Mouse (Mus musculus) ES-Bruce4 (cell line): Measurements from ENCODE around the gene Morn1. TPM values are rescaled to one million over a fixed set of nuclear protein-coding genes. Genes with fewer than 3 reads are reported as not detected.
A peak's percentile ranks its signal among the peaks of the same experiment; 100 is the strongest.

Experiments used
- H3K27ac ChIP-seq: 2 replicates; pipeline ENCODE4 v1.5.1; 2012; ENCODE audit warnings: low read length, inconsistent platforms; ENCODE audit not compliant: insufficient read depth
- H3K27me3 ChIP-seq: 2 replicates; pipeline ENCODE4 v1.6.1; 2012; ENCODE audit warnings: mild to moderate bottlenecking, low read length, inconsistent platforms; ENCODE audit not compliant: control insufficient read depth, poor library complexity, insufficient read depth, severe bottlenecking
- H3K36me3 ChIP-seq: 2 replicates; pipeline ENCODE4 v1.6.1; 2012; ENCODE audit warnings: inconsistent platforms, mild to moderate bottlenecking, low read length, moderate library complexity; ENCODE audit not compliant: control insufficient read depth, poor library complexity, insufficient read depth, severe bottlenecking
- H3K4me1 ChIP-seq: one replicate; pipeline ENCODE4 v1.8.1; 2011; ENCODE audit warnings: low read length; ENCODE audit not compliant: control insufficient read depth, insufficient read depth
- H3K4me3 ChIP-seq: 2 replicates; pipeline ENCODE4 v1.5.1; 2011; ENCODE audit warnings: low read depth, mild to moderate bottlenecking, low read length
- H3K9ac ChIP-seq: 2 replicates; pipeline ENCODE4 v1.6.1; 2012; ENCODE audit warnings: low read depth, mild to moderate bottlenecking, inconsistent platforms; ENCODE audit not compliant: poor library complexity, severe bottlenecking
- H3K9me3 ChIP-seq: replicated peaks from 2 replicates; pipeline ENCODE4 v1.6.1; 2012; ENCODE audit warnings: mild to moderate bottlenecking, low read length, inconsistent platforms; ENCODE audit not compliant: control insufficient read depth, poor library complexity, insufficient read depth, severe bottlenecking
- CTCF ChIP-seq: IDR thresholded peaks from one replicate; pipeline ENCODE4 v1.8.1; 2011; ENCODE audit warnings: low read depth, low read length
- EP300 ChIP-seq: IDR thresholded peaks from 2 replicates; pipeline ENCODE4 v1.6.1; 2011; ENCODE audit warnings: low read depth, low read length; ENCODE audit not compliant: insufficient read depth
- POLR2A ChIP-seq: IDR thresholded peaks from one replicate; pipeline ENCODE4 v1.8.1; 2011; ENCODE audit warnings: low read length; ENCODE audit not compliant: insufficient read depth
- polyA plus RNA-seq: library from polyadenylated mRNA; stranded (reverse); fragments of >200 nt; gene quantifications from 2 replicates; pipeline ENCODE4 v1.2.4, GENCODE M21; 2011; ENCODE audit warnings: low read depth; ENCODE audit not compliant: missing spikeins, insufficient read depth, insufficient read length

Gene Morn1
- polyA plus RNA-seq, 1 experiment: 11.6 TPM

- Histone ChIP-seq H3K9ac (no peak overlapping the region), H3K27me3 (no peaks in the 10 kb centered on the region), H3K36me3 (no peaks in the 10 kb centered on the region), H3K4me3 (no peak overlapping the region), H3K4me1 (peaks cover 11% of the 10 kb centered on the region), H3K9me3 (no peaks in the 10 kb centered on the region), H3K27ac (no peak overlapping the region)
- no peak for TF ChIP-seq EP300
- TF ChIP-seq CTCF: no peak
- no peak for TF ChIP-seq POLR2A
These were observed 30.2 kb downstream of the Morn1 start for GRCm38 (mm10) chr4:155116607-155117006.

DNA sequence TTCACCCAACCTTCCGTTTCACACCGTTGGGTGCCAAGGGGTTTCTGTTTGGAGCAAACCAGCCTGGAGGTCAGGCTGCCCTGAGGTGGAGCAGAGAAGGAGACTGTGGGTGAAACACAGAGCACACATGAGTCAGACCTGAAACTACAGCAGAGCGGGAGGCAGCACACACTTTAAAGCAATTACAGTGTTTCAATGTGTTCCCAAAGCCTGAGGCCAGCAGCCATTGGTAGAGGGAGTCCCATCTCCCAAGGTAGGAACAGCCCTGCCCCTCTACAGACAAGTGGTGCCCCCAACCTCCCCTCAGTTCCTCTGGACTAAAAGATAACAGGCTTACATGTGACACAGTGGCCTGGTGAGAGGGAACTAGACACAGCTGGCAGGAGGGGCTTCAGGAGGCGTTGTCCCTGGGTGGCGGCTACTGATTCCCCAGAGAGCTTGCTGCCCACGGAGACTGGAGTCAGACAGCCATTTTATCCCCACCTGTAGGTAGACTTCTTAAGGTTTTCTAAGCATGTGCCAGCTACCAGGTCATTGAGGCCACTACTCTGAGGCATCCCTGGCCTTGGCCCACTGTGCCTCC lies 31.1 kb downstream of the Morn1 start:
- Histone ChIP-seq H3K27me3 (no peaks in the 10 kb centered on the region), H3K36me3 (no peaks in the 10 kb centered on the region), H3K9ac (no peak overlapping the region), H3K27ac (no peak overlapping the region), H3K9me3 (no peaks in the 10 kb centered on the region), H3K4me1 (peaks cover 11% of the 10 kb centered on the region), H3K4me3 (no peak overlapping the region)
- TF ChIP-seq EP300 (no peak), POLR2A (no peak), CTCF (no peak)

- TF ChIP-seq CTCF: no peak
- TF ChIP-seq POLR2A: no peak
- no peak for TF ChIP-seq EP300
- Histone ChIP-seq H3K27me3 (no peaks in the 10 kb centered on the region), H3K9me3 (no peaks in the 10 kb centered on the region), H3K36me3 (no peaks in the 10 kb centered on the region), H3K9ac (no peak overlapping the region), H3K4me3 (no peak overlapping the region), H3K4me1 (peaks cover 11% of the 10 kb centered on the region), H3K27ac (no peak overlapping the region)
These were observed 31.9 kb downstream of the Morn1 start for GRCm38 (mm10) chr4:155118278-155118677.

DNA sequence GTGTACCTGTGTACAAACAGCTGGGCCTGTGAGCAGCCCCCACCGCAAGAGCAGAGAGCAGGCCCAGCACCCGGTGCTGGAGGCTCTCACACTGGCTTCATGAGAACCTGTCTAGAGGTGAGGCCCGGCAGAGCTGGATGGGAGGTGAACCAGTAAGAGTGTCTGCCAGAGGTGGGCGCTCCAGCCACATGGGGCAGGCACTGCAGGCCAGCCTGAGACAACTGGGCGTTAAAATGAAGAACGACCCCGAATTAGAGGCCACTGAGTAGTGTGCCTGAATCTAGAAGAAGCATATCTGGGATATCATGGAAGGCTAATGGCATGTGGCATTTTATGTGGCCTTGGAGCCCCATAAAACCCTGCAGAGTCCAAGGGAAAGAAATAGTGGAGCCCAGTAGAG lies 33.7 kb downstream of the Morn1 start:
- peaks cover 8% of the 10 kb centered on the region for H3K4me1 ChIP-seq
- no peak overlapping the region for H3K9ac ChIP-seq
- H3K27me3 ChIP-seq: no peaks in the 10 kb centered on the region
- H3K9me3 ChIP-seq: no peaks in the 10 kb centered on the region
- no peak overlapping the region for H3K27ac ChIP-seq
- TF ChIP-seq CTCF (peak; percentile 26), EP300 (no peak), POLR2A (no peak)
- H3K4me3 ChIP-seq: no peak overlapping the region
- H3K36me3 ChIP-seq: no peaks in the 10 kb centered on the region

GRCm38 (mm10) chr4:155120583-155120982 lies 34.2 kb downstream of the Morn1 start:
- H3K27ac ChIP-seq: no peak overlapping the region
- peaks cover 8% of the 10 kb centered on the region for H3K4me1 ChIP-seq
- no peak overlapping the region for H3K4me3 ChIP-seq
- no peaks in the 10 kb centered on the region for H3K27me3 ChIP-seq
- H3K9me3 ChIP-seq: no peaks in the 10 kb centered on the region
- H3K9ac ChIP-seq: no peak overlapping the region
- H3K36me3 ChIP-seq: no peaks in the 10 kb centered on the region
- TF ChIP-seq EP300 (no peak), CTCF (no peak), POLR2A (no peak)

GRCm38 (mm10) chr4:155121222-155121621 lies 34.8 kb downstream of the Morn1 start:
- no peak for TF ChIP-seq EP300
- TF ChIP-seq CTCF: no peak
- TF ChIP-seq POLR2A: no peak
- no peaks in the 10 kb centered on the region for H3K9me3 ChIP-seq
- no peaks in the 10 kb centered on the region for H3K27me3 ChIP-seq
- no peak overlapping the region for H3K27ac ChIP-seq
- H3K4me1 ChIP-seq: peaks cover 8% of the 10 kb centered on the region
- H3K36me3 ChIP-seq: no peaks in the 10 kb centered on the region
- no peak overlapping the region for H3K4me3 ChIP-seq
- H3K9ac ChIP-seq: no peak overlapping the region
